Mouse (Mus musculus): ENCODE measurements around the gene Tfeb.

DNA sequence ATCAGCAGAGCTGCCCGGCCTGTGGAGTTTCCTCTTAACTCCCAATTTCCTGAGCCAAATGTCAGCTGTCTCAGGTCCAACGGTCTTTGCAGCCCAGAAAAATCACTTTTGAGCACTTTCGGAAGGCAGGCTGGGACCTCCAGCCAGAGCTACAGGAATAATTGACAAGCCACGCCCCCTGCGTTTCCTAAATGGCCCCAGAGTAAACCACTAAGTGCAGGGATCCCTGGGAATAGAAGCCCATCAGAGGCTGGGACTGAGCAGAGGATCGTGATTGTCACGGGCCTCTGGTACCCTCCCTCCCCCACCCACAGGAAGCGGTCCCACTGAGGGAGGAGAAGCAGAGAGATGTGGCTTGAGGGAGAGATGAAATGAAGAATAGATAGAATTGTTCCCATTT is 66.0 kb downstream of the Tfeb start:
- TF ChIP-seq SIN3A (IDR thresholded peaks at IDR 0.05; ENCODE audit: low read length) (no peak), POLR2AphosphoS5 (IDR thresholded peaks at IDR 0.05; ENCODE audit: borderline replicate concordance, low read depth, low read length) (no peak)
